Mouse (Mus musculus): ENCODE data around the gene Slc7a1. TPM values are rescaled to one million over a fixed set of nuclear protein-coding genes. Genes with fewer than 3 reads are reported as not detected.
A peak's percentile ranks its signal among the peaks of the same experiment; 100 is the strongest.
"Not testable (repeated sequence)": the region's sequence is repeated elsewhere in the genome, so short reads cannot be mapped to it uniquely, and the experiment has no call there.

Gene Slc7a1
- total RNA-seq, 2 experiments from 2014 or later: 15.3 to 36.0 TPM

GRCm38 (mm10) chr5:148331926-148332621 lies 67.6 kb downstream of the Slc7a1 start:
- ATAC-seq (replicated peaks; ENCODE audit: poor library complexity): no peak

- 0 out of 2 replicates have a peak, but pooled peaks have one; percentile 33 for ATAC-seq (replicated peaks; ENCODE audit: poor library complexity)
These were observed 68.4 kb downstream of the Slc7a1 start for GRCm38 (mm10) chr5:148331229-148331776.

- no peak for ATAC-seq (replicated peaks; ENCODE audit: poor library complexity)
These were observed 70.7 kb downstream of the Slc7a1 start for GRCm38 (mm10) chr5:148328982-148329381.

GRCm38 (mm10) chr5:148326295-148326694 lies 73.4 kb downstream of the Slc7a1 start:
- not testable (repeated sequence) for ATAC-seq (replicated peaks; ENCODE audit: poor library complexity)

GRCm38 (mm10) chr5:148325317-148325885 lies 74.3 kb downstream of the Slc7a1 start:
- ATAC-seq (replicated peaks; ENCODE audit: poor library complexity): peak; percentile 99

GRCm38 (mm10) chr5:148314931-148315330 lies 84.8 kb downstream of the Slc7a1 start:
- ATAC-seq (replicated peaks; ENCODE audit: poor library complexity): no peak

- peak; percentile 40; the same call in 1 of the 2 replicates for ATAC-seq (replicated peaks; ENCODE audit: poor library complexity)
These were observed 87.3 kb downstream of the Slc7a1 start for GRCm38 (mm10) chr5:148312443-148312842.

- peak; percentile 100 for ATAC-seq (replicated peaks; ENCODE audit: poor library complexity)
These were observed 88.9 kb downstream of the Slc7a1 start for GRCm38 (mm10) chr5:148310790-148311189.

- no peak for ATAC-seq (replicated peaks; ENCODE audit: poor library complexity)
These were observed 95.6 kb downstream of the Slc7a1 start for GRCm38 (mm10) chr5:148304112-148304511.

GRCm38 (mm10) chr5:148302968-148303367 lies 96.7 kb downstream of the Slc7a1 start:
- ATAC-seq (replicated peaks; ENCODE audit: poor library complexity): no peak

- ATAC-seq (replicated peaks; ENCODE audit: poor library complexity): peak; percentile 71
These were observed 106.4 kb downstream of the Slc7a1 start for GRCm38 (mm10) chr5:148293346-148293745.

GRCm38 (mm10) chr5:148292862-148293261 lies 106.8 kb downstream of the Slc7a1 start:
- no peak for ATAC-seq (replicated peaks; ENCODE audit: poor library complexity)

GRCm38 (mm10) chr5:148289951-148290350 lies 109.8 kb downstream of the Slc7a1 start:
- no peak for ATAC-seq (replicated peaks; ENCODE audit: poor library complexity)

GRCm38 (mm10) chr5:148288804-148289203 lies 110.9 kb downstream of the Slc7a1 start:
- ATAC-seq (replicated peaks; ENCODE audit: poor library complexity): no peak

- ATAC-seq (replicated peaks; ENCODE audit: poor library complexity): no peak
These were observed 112.2 kb downstream of the Slc7a1 start for GRCm38 (mm10) chr5:148287529-148287928.

- ATAC-seq (replicated peaks; ENCODE audit: poor library complexity): no peak
These were observed 116.1 kb downstream of the Slc7a1 start for GRCm38 (mm10) chr5:148283584-148283983.

- no peak for ATAC-seq (replicated peaks; ENCODE audit: poor library complexity)
These were observed 116.5 kb downstream of the Slc7a1 start for GRCm38 (mm10) chr5:148283177-148283576.

- ATAC-seq (replicated peaks; ENCODE audit: poor library complexity): no peak
These were observed 117.1 kb downstream of the Slc7a1 start for GRCm38 (mm10) chr5:148282631-148283030.

GRCm38 (mm10) chr5:148282093-148282492 lies 117.6 kb downstream of the Slc7a1 start:
- no peak for ATAC-seq (replicated peaks; ENCODE audit: poor library complexity)

- no peak for ATAC-seq (replicated peaks; ENCODE audit: poor library complexity)
These were observed 119.4 kb downstream of the Slc7a1 start for GRCm38 (mm10) chr5:148280321-148280720.

GRCm38 (mm10) chr5:148278233-148278632 lies 121.5 kb downstream of the Slc7a1 start:
- no peak for ATAC-seq (replicated peaks; ENCODE audit: poor library complexity)
